In the genomic region with DNA sequence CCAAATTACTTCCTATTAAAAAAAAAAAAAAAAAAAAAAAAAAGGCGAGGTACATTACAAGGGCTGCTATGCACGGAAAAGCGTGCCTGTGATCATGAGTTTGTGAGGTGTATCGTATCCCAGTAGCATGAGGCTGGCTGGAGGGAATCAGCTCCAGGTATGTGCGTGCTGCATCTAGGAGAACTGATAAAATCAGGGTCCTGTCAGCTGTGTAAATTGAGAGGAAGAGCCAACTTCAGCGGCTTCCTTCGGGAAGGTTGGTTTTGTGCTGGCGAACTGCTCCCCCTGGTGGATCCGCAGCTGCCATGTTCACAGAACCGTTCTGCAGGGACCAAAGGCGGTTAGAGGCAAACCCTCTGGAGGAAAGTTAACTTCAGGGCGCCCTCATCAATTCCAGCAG, we compare ENCODE assay signal across 8 mouse cellular contexts.
DNase-seq lines count a peak whose midpoint lies in the region; ATAC-seq lines count a peak whose summit lies in the region.

No protein-coding gene starts in this region.

- H3K4me3 ChIP-seq in intestine, embryonic 15.5 days (replicated peaks), result peak overlapping the region; percentile 27; the same call in 1 of the 2 replicates

- 2% methylated on average over 12 of the region's 12 CpGs for WGBS in intestine, embryonic 15.5 days

- peak overlapping the region; percentile 71 for H3K4me2 ChIP-seq in intestine, embryonic 15.5 days (replicated peaks)

- peak; percentile 88 for DNase-seq in adrenal gland, postnatal 14 days
- DNase-seq in embryo, embryonic 11 days, result peak; percentile 91
- DNase-seq in gastrocnemius, postnatal 36 days, result peak; percentile 52 to 65
- peak; percentile 75 to 86 for DNase-seq in left cerebral cortex, postnatal 10 days (ENCODE audit: extremely low spot score in 1 of 2, low spot score in 2 of 2)
- DNase-seq in right cerebral cortex, postnatal 36 days (ENCODE audit: low spot score in 2 of 2), result peak; percentile 37
- no peak for DNase-seq in B cell, adult 2 months

- H3K9ac ChIP-seq in intestine, embryonic 15.5 days, result no peak overlapping the region

- no peaks in the 10 kb centered on the region for H3K36me3 ChIP-seq in intestine, embryonic 15.5 days

- peaks cover 3% of the 10 kb centered on the region; the same call in 1 of the 2 replicates for H3K4me1 ChIP-seq in intestine, embryonic 15.5 days (replicated peaks)

- intact Hi-C loops in gastrocnemius, postnatal 36 days (cut with DNase I), result loop anchor here (10.0 kb wide), 1 partner anchor 1917 kb away; no protein-coding TSS in a partner anchor
- intact Hi-C loops in left cerebral cortex, postnatal 10 days (cut with DNase I), result loop anchor here (2.0 kb wide), 1 partner anchor 1065 kb away; no protein-coding TSS in a partner anchor

- H3K27me3 ChIP-seq in intestine, embryonic 15.5 days (replicated peaks), result no peaks in the 10 kb centered on the region

- no peaks in the 10 kb centered on the region for H3K9me3 ChIP-seq in intestine, embryonic 15.5 days

- no peak overlapping the region for H3K27ac ChIP-seq in intestine, embryonic 15.5 days

- ATAC-seq in intestine, embryonic 15.5 days, result peak; percentile 81
- ATAC-seq in megakaryocyte progenitor cell, adult 5-6 weeks (replicated peaks; ENCODE audit: poor library complexity), result peak; percentile 87

Comparison
In these comparisons a context has a peak if more than half of its experiments do, and no peak if none do; other contexts are left out.
1. DNase-seq: peak in adrenal gland, postnatal 14 days (single experiment), embryo, embryonic 11 days (single experiment), gastrocnemius, postnatal 36 days (2 of 2), left cerebral cortex, postnatal 10 days (2 of 2) and right cerebral cortex, postnatal 36 days (2 of 2); none in B cell, adult 2 months (0 of 2).